Mouse (Mus musculus): ENCODE measurements around the gene 1700024G13Rik.
A peak's percentile ranks its signal among the peaks of the same experiment; 100 is the strongest.
"Not testable (repeated sequence)": the region's sequence is repeated elsewhere in the genome, so short reads cannot be mapped to it uniquely, and the experiment has no call there.

Gene 1700024G13Rik

GRCm38 (mm10) chr14:32388196-32388595, at the start of gene 1700024G13Rik:
Gene 1700024G13Rik, minus strand, starts transcription at chr14:32388391.
- peak; percentile 87 for DNase-seq

DNA sequence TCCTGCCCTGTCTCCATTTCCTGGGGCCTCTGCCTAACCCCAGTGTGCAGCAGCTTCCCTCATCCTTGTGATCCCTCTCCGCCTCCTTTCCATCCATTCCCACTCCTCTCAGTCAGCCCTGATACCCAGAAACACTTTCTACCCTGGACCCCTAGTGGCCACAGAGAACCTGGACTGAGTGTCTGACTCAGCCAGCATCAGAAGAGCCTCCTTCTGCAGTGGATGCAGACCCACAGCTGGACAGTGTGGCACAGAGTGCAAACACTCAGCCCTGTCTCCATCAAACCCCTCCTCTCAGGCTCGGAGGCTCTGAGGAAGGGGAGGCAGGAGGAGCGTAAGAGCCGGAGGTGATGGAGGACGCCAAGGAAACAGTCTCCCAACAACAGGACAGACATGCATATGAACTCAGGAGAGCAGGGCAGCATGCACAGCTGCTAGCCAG, 49.2 kb upstream of the 1700024G13Rik start:
- peak; percentile 70 for DNase-seq

- DNase-seq = peak; percentile 32
Measured at GRCm38 (mm10) chr14:32429030-32429602, 40.9 kb upstream of the 1700024G13Rik start.

DNA sequence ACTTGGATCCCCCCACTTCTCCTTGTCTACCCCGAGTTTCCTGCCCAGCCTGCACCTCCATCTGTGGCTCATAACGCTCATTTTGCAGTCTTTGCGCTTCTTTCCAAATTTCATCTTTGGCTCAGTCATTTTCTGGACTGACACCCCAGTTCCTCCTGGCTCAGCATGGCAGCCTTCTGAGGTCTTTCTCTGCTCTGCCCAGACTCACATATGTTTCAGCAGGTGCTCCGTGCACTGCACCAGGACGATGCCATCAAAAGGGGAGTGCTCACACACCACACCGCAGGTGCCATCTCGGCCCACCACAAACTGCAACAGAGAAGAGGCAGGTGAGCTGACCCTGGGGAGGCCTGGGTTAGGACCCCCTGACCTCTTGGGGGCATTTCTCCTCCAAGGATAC, 35.8 kb upstream of the 1700024G13Rik start:
- no peak for DNase-seq

DNA sequence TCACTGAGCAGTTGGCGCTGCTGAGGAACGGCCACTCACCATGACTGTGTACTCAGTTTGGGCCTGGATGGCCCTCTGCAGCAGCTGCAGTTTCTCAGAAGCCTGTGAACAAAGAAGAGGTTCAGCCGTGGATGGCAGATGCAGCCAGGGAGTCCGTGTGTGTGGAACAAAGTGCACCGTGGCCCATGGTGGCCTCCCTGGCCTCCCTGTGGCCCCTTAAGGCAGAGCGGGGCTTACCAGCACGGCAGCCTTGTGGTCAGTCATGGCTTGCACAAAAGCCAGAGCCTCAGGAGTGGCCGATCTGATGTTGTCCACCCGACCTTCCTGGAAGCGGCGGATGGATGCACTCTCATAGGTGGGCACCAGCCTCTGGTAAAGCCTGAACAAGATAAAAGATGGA, 30.6 kb upstream of the 1700024G13Rik start:
- no peak for DNase-seq

GRCm38 (mm10) chr14:32412075-32412474, 23.9 kb upstream of the 1700024G13Rik start:
- no peak for DNase-seq

DNA sequence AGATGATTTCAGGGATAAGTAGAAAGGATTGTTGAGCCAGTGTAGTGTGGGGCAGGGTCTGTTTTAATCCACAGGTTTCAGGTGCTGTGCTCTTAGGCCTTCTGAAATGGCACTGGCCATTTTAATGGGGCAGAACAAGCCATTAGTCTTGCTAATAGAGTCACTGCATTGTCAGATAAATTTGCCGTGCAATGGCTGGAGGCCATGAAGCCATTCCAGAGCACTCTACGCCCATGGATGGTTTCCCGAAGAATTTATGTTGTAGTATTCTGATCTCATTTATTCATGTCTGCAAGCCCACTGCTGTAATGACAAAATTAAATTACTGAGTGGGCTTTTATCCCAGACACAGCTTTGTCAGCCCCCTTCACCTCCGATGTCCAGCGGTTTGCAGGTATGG, 21.9 kb upstream of the 1700024G13Rik start:
- no peak for DNase-seq

DNA sequence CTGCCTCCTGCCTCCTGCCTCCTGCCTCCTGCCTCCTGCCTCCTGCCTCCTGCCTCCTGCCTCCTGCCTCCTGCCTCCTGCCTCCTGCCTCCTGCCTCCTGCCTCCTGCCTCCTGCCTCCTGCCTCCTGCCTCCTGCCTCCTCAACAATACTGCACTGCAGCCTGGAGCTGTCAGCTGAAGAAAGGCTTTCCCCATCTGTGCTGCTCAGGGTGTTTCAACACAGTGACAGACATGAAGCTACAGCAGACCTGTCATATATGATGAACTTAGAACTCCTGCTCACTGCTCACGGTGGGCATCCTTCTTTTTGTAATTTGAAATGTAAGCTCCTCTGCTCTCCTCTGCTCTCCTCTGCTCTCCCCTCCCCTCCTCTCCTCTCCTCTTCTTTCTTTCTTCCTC, 17.2 kb upstream of the 1700024G13Rik start:
- not testable (repeated sequence) for DNase-seq

DNA sequence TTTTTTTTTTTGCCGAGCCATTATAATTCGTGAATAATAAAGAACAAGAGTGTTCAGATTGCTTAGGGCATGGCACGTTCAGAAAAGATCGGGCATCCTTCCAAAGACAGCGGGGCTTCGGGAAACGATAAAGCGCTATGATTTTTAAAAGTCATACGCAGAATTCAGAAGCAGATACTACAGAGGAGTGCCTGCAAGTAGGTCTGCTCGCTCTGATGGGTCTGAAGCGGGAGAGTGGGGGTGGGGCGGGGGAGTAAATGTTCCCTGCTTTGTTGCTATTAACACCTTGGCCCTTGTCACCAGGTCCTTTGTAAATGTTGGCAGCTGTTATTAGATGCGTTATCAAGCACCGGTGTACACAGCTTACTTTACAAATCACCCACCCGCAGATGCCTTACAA, 6.6 kb downstream of the 1700024G13Rik start:
- DNase-seq = peak; percentile 13

DNA sequence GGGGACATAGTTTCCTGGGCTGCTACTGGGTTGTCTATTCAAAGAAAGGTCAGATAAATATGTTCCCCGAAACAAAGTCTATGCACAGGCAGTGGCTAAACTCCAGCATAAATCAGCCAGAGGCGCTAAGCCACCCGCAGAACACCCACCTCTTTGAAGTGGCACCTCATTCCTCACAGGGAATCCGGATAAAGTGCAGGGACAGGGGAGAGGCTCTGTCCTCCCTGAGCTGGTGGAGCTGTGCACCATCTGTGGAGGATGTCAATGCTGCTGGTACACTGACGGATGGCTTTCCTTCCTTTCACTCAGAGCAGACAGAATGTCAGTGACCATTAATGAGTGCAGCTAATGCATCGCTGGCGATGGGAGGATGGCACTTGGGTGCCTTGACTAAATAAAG, 7.1 kb downstream of the 1700024G13Rik start:
- peak; percentile 15 for DNase-seq

DNA sequence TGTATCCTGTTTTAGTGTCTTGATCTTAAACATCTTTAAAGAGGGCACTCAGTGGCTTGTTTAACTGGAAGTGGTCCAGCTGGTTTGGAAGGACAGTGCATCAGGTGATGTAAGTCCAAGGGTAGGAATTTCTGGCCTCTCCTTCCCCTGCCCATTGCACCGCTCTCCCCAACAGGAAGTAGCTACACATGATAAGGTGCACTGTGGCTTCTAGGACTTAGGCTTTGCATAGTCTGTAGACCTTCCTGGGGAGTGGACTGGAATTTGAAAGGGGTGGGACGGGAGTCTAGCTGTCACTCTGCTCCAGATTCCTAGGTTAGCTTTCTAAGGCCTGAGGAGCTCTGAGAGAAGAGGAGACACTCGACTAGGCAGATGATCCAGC, 8.1 kb downstream of the 1700024G13Rik start:
- DNase-seq = no peak

DNA sequence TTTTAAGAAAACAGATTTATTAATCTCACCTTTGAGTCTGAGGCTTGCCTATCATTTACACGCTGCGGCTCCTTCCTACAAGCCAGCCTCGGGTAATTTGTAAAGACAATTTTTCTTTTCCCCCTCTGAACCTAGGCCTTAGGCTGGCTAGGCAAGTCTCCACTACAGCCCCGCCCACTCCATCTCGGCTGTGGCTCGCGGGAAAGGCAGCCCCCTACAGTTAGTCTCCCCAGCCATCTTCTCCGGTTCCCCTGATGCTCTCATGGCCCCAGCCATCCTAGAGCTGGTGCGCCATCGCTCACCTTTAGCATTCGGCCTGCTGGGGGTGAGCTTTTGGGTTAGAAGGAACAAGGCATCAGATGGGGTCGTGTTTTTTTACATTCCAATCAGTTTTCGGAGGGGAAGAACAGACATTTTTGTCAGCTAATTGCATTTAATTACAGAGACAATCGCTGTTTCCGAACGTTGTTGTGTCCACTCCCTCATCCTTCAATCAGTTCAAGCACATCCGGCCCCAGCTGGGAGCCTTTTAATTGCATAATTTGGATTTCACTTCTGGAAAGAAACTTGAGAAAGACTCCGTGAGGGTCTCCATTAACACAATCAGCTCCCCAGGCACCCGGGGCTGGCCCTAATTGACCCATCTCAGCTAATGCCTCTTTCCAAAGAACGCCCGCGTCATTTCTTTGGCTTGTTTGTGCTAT, 8.6 kb downstream of the 1700024G13Rik start:
- DNase-seq = peak; percentile 58

DNA sequence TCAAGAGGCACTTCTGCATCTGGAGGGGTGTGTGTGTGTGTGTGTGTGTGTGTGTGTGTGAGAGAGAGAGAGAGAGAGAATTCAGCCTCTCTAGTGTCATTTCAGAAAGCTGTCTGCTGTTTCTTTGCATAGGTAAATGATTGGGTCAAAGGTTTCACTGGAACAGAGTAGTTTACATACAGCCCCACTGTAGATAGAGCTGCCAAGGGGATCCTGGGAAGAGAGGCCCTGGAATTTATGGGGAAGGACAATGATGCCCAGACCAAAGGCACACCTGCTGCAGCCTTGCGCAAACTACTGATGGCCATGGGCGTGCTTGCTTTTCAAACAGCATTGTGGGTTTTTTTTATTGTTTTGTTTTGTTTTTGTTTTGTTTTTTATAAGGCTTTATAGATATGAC, 15.7 kb downstream of the 1700024G13Rik start:
- no peak for DNase-seq

DNA sequence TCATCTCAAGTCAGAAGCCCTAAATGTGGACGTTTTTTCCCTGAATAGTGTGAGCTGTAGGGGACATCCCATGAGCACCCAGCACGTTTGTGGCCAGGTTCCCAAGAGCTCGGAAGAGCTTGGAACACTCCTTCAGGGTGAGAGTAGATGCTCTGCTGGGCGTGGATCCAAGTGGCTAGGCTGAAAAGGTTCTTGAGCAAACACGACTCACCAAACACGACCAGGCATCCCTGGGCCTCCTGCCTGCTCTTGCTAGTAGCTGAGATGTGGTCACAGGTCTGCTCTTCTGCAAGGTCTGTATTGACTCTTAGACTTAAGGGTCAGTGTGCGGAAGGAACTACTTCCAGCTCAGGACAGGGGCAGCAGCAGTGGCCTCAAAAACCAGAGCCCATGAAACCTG, 18.4 kb downstream of the 1700024G13Rik start:
- no peak for DNase-seq

DNA sequence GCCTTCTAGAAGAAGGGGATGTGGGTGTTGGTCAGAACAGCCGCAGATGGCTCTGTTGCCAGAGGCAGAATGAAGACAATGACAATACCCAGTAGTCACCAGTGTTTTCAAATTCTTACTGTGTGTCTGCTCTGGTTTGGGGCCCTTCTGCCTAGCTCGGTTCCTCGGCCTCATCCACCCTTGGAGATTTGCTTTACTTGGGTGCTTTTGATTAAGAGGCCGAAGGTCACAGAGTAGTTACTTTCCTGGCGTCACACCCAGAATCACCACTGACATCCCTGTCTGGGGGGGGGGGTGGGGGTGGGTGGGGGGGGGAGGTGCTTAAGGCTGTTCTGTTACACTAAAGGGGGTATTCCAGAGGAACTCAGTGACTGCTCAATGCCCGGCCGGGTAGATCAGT, 23.8 kb downstream of the 1700024G13Rik start:
- DNase-seq = no peak

- not testable (repeated sequence) for DNase-seq
Measured at GRCm38 (mm10) chr14:32351181-32351920, 36.8 kb downstream of the 1700024G13Rik start.

DNA sequence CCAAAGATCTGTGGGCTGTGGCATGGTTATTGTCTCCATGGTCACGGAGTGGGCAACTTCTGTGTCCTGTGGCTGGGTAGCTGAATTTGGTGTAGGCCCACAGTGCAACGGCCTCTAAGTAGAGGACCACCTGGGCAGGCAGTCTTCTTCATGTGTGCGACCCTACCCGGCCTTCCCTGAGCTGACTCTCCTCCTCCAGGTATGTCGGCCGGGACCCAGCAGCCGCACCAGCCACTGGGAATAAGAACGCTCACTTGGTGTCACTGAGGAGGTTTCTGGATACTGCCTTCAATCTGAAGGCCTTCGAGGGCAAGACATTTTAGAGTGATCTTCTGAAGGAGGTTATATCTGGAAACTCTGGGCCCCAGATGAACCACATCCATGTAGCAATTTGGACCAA, 40.9 kb downstream of the 1700024G13Rik start:
- no peak for DNase-seq

DNA sequence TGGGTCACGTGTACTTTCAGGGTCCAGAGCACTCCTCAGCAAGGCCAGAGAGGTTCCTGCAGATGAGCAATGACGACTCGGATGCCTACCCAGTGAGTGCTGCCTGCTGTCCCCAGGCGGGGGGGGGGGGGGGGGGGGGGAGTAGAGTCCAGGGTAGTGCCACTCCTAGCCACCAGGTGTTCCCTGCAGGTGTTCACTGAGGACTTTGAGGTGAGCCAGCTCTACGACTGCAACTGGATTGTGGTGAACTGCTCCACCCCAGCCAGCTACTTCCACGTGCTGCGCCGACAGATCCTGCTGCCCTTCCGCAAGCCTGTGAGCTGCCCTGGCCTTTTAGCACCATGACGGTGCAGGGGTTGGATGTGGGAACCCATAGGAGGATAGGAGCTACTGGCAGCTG, 43.5 kb downstream of the 1700024G13Rik start:
- DNase-seq = no peak

- no peak for DNase-seq
Measured at GRCm38 (mm10) chr14:32344176-32344575, 44.0 kb downstream of the 1700024G13Rik start.

- DNase-seq = no peak
Measured at GRCm38 (mm10) chr14:32341823-32342222, 46.4 kb downstream of the 1700024G13Rik start.

DNA sequence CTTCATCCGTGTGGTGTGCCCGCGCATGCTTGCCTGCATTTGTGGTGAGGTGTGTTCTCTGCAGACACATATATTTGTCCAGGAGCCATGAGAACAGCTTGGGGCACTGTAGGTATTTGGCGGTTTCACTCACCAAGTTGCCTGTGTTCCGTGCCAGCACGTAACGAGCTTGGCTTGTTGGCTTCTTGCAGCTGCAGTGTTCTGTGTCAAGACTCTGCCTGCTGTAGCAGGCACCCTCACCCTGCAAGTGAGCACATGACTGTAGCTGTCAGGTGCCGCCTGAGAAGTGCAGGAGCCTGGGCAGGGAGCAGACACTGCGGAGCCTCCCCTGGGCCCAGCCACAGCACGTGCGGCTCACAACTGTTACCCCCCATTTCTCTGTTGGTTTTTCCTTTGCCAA, 51.6 kb downstream of the 1700024G13Rik start:
- no peak for DNase-seq

DNA sequence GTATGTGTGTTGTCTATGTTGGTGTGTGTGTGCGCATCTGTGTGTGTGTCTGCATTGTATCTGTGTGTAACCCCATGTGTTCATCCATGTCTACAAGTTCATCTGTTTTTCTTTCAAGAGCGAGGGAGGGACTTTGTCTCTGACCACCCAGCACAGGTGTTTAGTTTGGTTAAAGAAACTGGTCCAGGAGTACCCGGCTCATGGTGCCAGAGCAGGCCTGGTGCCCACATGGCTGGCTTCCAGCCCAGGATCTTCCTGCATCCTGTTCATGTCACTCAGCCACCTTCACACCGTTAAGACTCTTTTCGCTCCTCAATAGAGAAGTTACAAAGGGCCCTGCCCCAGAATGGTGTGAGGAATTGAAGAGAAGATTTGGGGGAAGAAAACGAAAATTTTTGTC, 52.2 kb downstream of the 1700024G13Rik start:
- no peak for DNase-seq

- DNase-seq = no peak
Measured at GRCm38 (mm10) chr14:32332515-32333445, 55.4 kb downstream of the 1700024G13Rik start.
